Mouse (Mus musculus) mature B cell (primary cell): ENCODE data around the gene Mrnip.

Experiments
- in situ Hi-C: fragments of 300-500 bp; cut with MboI; formaldehyde crosslinking; loops from 2 replicates; pipeline ENCODE4 v1.14.3; 2019

Gene Mrnip

GRCm38 (mm10) chr11:50225611-50226378 is 51.6 kb downstream of the Mrnip start:
- in situ Hi-C loops, result no loop called here

- in situ Hi-C loops, result no loop called here
These were observed 52.2 kb downstream of the Mrnip start for GRCm38 (mm10) chr11:50226406-50226805.

GRCm38 (mm10) chr11:50227226-50227625 is 53.0 kb downstream of the Mrnip start:
- in situ Hi-C loops, result no loop called here

- in situ Hi-C loops, result no loop called here
These were observed 53.5 kb downstream of the Mrnip start for GRCm38 (mm10) chr11:50227736-50228135.

- in situ Hi-C loops, result no loop called here
These were observed 54.5 kb downstream of the Mrnip start for GRCm38 (mm10) chr11:50228772-50229171.

- in situ Hi-C loops, result no loop called here
These were observed 55.1 kb downstream of the Mrnip start for GRCm38 (mm10) chr11:50229252-50229910.

- in situ Hi-C loops, result loop anchor here (5.0 kb wide), 1 partner anchor 57 kb away; no protein-coding TSS in a partner anchor
These were observed 56.4 kb downstream of the Mrnip start for GRCm38 (mm10) chr11:50230481-50231304.

- in situ Hi-C loops, result loop anchor here (5.0 kb wide), 1 partner anchor 56 kb away; no protein-coding TSS in a partner anchor
These were observed 57.2 kb downstream of the Mrnip start for GRCm38 (mm10) chr11:50231411-50231810.

- in situ Hi-C loops, result loop anchor here (5.0 kb wide), 1 partner anchor 54 kb away; no protein-coding TSS in a partner anchor
These were observed 58.8 kb downstream of the Mrnip start for GRCm38 (mm10) chr11:50233022-50233421.

- in situ Hi-C loops, result loop anchor here (5.0 kb wide), 1 partner anchor 53 kb away; no protein-coding TSS in a partner anchor
These were observed 59.7 kb downstream of the Mrnip start for GRCm38 (mm10) chr11:50233993-50234392.

- in situ Hi-C loops, result loop anchor here (5.0 kb wide), 1 partner anchor 53 kb away; no protein-coding TSS in a partner anchor
These were observed 60.4 kb downstream of the Mrnip start for GRCm38 (mm10) chr11:50234606-50235005.

GRCm38 (mm10) chr11:50236540-50236936 is 62.3 kb downstream of the Mrnip start:
- in situ Hi-C loops, result no loop called here

- in situ Hi-C loops, result no loop called here
These were observed 62.9 kb downstream of the Mrnip start for GRCm38 (mm10) chr11:50236937-50237835.

- in situ Hi-C loops, result no loop called here
These were observed 64.1 kb downstream of the Mrnip start, which contains the start of gene Ltc4s for GRCm38 (mm10) chr11:50238324-50238723. Gene Ltc4s, minus strand, starts transcription at chr11:50238616.

GRCm38 (mm10) chr11:50238821-50239791 is 64.9 kb downstream of the Mrnip start:
- in situ Hi-C loops, result no loop called here

- in situ Hi-C loops, result no loop called here
These were observed 66.1 kb downstream of the Mrnip start for GRCm38 (mm10) chr11:50240235-50240911.

GRCm38 (mm10) chr11:50243926-50244325 is 69.7 kb downstream of the Mrnip start:
- in situ Hi-C loops, result no loop called here

- in situ Hi-C loops, result no loop called here
These were observed 71.0 kb downstream of the Mrnip start for GRCm38 (mm10) chr11:50245269-50245668.
